Mouse (Mus musculus) megakaryocyte, embryonic 14.5 days (primary cell): ENCODE data around the gene Prtn3.

Source experiments
- FLI1 ChIP-seq: IDR thresholded peaks from 2 replicates; pipeline ENCODE4 v1.6.1; 2012; ENCODE audit warnings: low read length, inconsistent platforms, mixed read lengths
- GATA1 ChIP-seq: IDR thresholded peaks from 3 replicates; pipeline ENCODE4 v1.6.1; 2012; ENCODE audit warnings: mixed read lengths, low read length, inconsistent platforms, borderline replicate concordance

DNA sequence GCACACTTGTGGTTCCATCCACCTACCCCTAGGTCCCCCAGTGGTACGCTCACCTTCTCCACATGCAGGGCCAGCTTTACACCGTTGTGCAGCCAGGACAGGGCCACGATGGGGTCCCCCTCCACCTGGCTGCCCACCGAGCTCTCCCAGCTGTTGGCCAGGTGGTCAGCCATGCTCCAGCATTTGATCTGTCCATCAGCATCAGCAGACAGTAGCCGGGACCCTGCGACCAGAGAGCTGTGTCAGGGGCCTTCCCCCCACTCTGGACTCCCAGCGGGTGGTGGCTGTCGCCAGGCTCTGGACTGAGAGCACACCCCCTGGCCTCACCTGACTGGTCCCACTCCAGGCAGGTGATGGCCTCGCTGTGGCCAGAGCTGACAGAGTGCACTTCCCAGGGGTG is 32.4 kb downstream of the Prtn3 start:
- no peak for TF ChIP-seq GATA1
- TF ChIP-seq FLI1, result no peak
